Mouse (Mus musculus): ENCODE measurements around the gene Pbx4. TPM values are rescaled to one million over a fixed set of nuclear protein-coding genes. Genes with fewer than 3 reads are reported as not detected.

The Pbx4 gene
- total RNA-seq, 2 experiments from 2014 or later = 1.1 to 1.2 TPM

GRCm38 (mm10) chr8:69814881-69815280, 17.4 kb upstream of the Pbx4 start:
- DNase-seq = no peak

GRCm38 (mm10) chr8:69815396-69815795, 16.9 kb upstream of the Pbx4 start:
- no peak for DNase-seq

GRCm38 (mm10) chr8:69820466-69820865, 11.8 kb upstream of the Pbx4 start:
- DNase-seq = no peak

GRCm38 (mm10) chr8:69821971-69822385, 10.3 kb upstream of the Pbx4 start:
- DNase-seq = peak; percentile 35

- DNase-seq = peak; percentile 44
Measured at GRCm38 (mm10) chr8:69822386-69823191, 9.7 kb upstream of the Pbx4 start, which contains the start of gene Lpar2. Gene Lpar2 (plus strand): TSS chr8:69822429.

- no peak for DNase-seq
Measured at GRCm38 (mm10) chr8:69826371-69826770, 5.9 kb upstream of the Pbx4 start.

GRCm38 (mm10) chr8:69837057-69837682, 4.9 kb downstream of the Pbx4 start:
- DNase-seq = no peak

GRCm38 (mm10) chr8:69847167-69848065, 15.1 kb downstream of the Pbx4 start:
- DNase-seq = no peak

GRCm38 (mm10) chr8:69848951-69849350, 16.7 kb downstream of the Pbx4 start:
- peak; percentile 64 for DNase-seq

GRCm38 (mm10) chr8:69849899-69850298, 17.6 kb downstream of the Pbx4 start:
- no peak for DNase-seq

- no peak for DNase-seq
Measured at GRCm38 (mm10) chr8:69850926-69851506, 18.7 kb downstream of the Pbx4 start.

GRCm38 (mm10) chr8:69853869-69854268, 21.6 kb downstream of the Pbx4 start:
- no peak for DNase-seq

- no peak for DNase-seq
Measured at GRCm38 (mm10) chr8:69860807-69861206, 28.5 kb downstream of the Pbx4 start.

GRCm38 (mm10) chr8:69861251-69861650, 29.0 kb downstream of the Pbx4 start:
- DNase-seq = no peak

- DNase-seq = no peak
Measured at GRCm38 (mm10) chr8:69863387-69864020, 31.2 kb downstream of the Pbx4 start.

- no peak for DNase-seq
Measured at GRCm38 (mm10) chr8:69864180-69864579, 31.9 kb downstream of the Pbx4 start.

- DNase-seq = no peak
Measured at GRCm38 (mm10) chr8:69867696-69868326, 35.5 kb downstream of the Pbx4 start.

GRCm38 (mm10) chr8:69870003-69870765, 37.9 kb downstream of the Pbx4 start:
- DNase-seq = no peak

- no peak for DNase-seq
Measured at GRCm38 (mm10) chr8:69870907-69871306, 38.6 kb downstream of the Pbx4 start.

- DNase-seq = peak; percentile 78
Measured at GRCm38 (mm10) chr8:69874155-69874554, 41.9 kb downstream of the Pbx4 start.

GRCm38 (mm10) chr8:69874654-69875053, 42.4 kb downstream of the Pbx4 start:
- no peak for DNase-seq
